Mouse (Mus musculus) myocyte (in vitro differentiated cells): ENCODE results near the gene Tent4b.

Source experiments
- CEBPB ChIP-seq: IDR thresholded peaks from 2 replicates; pipeline ENCODE4 v1.6.1; 2011; ENCODE audit warnings: mild to moderate bottlenecking, moderate library complexity; ENCODE audit not compliant: poor library complexity, insufficient read depth, severe bottlenecking
- E2F4 ChIP-seq: IDR thresholded peaks from one replicate; pipeline ENCODE4 v1.6.1; 2011; ENCODE audit warnings: mild to moderate bottlenecking, control low read depth, moderate library complexity; ENCODE audit not compliant: insufficient read depth
- MAX ChIP-seq: IDR thresholded peaks from one replicate; pipeline ENCODE4 v1.6.1; 2011; ENCODE audit warnings: low read depth, mild to moderate bottlenecking, control low read depth
- MYOD1 ChIP-seq, 3 experiments: IDR thresholded peaks; one replicate each; pipeline ENCODE4 v1.6.1; 2011; ENCODE audit warnings: control low read depth in 2 of 3, low read depth in 2 of 3, mild to moderate bottlenecking in 2 of 3, moderate library complexity in 1 of 3; ENCODE audit not compliant: insufficient read length in 2 of 3, control insufficient read depth in 1 of 3
- MYOG ChIP-seq, 3 experiments: IDR thresholded peaks; one replicate each; pipeline ENCODE4 v1.6.1; 2011; ENCODE audit warnings: control low read depth in 2 of 3, low read depth in 2 of 3, mild to moderate bottlenecking in 2 of 3; ENCODE audit not compliant: insufficient read length in 2 of 3, control insufficient read depth in 1 of 3, insufficient read depth in 1 of 3
- POLR2A ChIP-seq: IDR thresholded peaks from one replicate; pipeline ENCODE4 v1.6.1; 2011; ENCODE audit warnings: low read depth, mild to moderate bottlenecking, control low read depth, moderate library complexity; ENCODE audit not compliant: insufficient read length
- POLR2AphosphoS2 ChIP-seq: IDR thresholded peaks from one replicate; pipeline ENCODE4 v1.6.1; 2011; ENCODE audit warnings: low read depth, control low read depth; ENCODE audit not compliant: insufficient read length
- REST ChIP-seq: IDR thresholded peaks from one replicate; pipeline ENCODE4 v1.6.1; 2011; ENCODE audit warnings: mild to moderate bottlenecking, control low read depth, moderate library complexity; ENCODE audit not compliant: insufficient read depth, insufficient read length
- SRF ChIP-seq: IDR thresholded peaks from one replicate; pipeline ENCODE4 v1.6.1; 2011; ENCODE audit warnings: low read depth; ENCODE audit not compliant: control insufficient read depth, insufficient read length
- TCF12 ChIP-seq: IDR thresholded peaks from one replicate; pipeline ENCODE4 v1.6.1; 2011; ENCODE audit warnings: mild to moderate bottlenecking, control low read depth; ENCODE audit not compliant: poor library complexity, insufficient read depth, severe bottlenecking
- USF1 ChIP-seq: IDR thresholded peaks from one replicate; pipeline ENCODE4 v1.6.1; 2011; ENCODE audit warnings: low read depth, mild to moderate bottlenecking, control low read depth, moderate library complexity

DNA sequence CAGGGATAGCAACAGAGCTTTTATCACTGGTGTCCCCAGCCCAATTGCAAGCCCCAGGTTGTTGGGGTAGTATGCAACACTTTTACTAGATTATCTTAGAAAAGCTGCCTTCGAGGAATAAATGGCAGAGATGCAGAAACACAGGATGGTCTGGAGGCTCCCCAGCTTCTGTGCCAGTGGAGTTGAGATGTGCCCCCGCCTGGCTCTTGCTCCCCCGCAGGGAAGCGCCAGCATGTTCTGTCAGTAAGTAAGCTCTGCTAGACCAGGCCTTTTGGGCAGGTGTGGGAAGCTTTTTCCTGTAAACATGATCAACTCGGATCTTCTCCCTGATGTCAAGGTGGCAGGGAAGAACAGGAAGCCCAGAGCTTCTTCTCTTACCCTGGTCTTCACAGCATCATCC lies 40.3 kb downstream of the Tent4b start:
- TF ChIP-seq TCF12, result no peak
- no peak for TF ChIP-seq POLR2A
- TF ChIP-seq E2F4, result no peak
- TF ChIP-seq USF1, result no peak
- TF ChIP-seq MAX, result no peak
- TF ChIP-seq MYOG (IDR thresholded peaks at IDR 0.05; ENCODE audit: control insufficient read depth in 1 of 3, insufficient read depth in 1 of 3, insufficient read length in 2 of 3, low read depth in 2 of 3), result no peak
- no peak for TF ChIP-seq MYOD1 (IDR thresholded peaks at IDR 0.05; ENCODE audit: control insufficient read depth in 1 of 3, insufficient read length in 2 of 3, low read depth in 2 of 3)
- TF ChIP-seq POLR2AphosphoS2, result no peak
- no peak for TF ChIP-seq REST
- TF ChIP-seq CEBPB, result no peak
- no peak for TF ChIP-seq SRF
